Mouse (Mus musculus): ENCODE results near the gene Prmt8.

Prmt8 gene

DNA sequence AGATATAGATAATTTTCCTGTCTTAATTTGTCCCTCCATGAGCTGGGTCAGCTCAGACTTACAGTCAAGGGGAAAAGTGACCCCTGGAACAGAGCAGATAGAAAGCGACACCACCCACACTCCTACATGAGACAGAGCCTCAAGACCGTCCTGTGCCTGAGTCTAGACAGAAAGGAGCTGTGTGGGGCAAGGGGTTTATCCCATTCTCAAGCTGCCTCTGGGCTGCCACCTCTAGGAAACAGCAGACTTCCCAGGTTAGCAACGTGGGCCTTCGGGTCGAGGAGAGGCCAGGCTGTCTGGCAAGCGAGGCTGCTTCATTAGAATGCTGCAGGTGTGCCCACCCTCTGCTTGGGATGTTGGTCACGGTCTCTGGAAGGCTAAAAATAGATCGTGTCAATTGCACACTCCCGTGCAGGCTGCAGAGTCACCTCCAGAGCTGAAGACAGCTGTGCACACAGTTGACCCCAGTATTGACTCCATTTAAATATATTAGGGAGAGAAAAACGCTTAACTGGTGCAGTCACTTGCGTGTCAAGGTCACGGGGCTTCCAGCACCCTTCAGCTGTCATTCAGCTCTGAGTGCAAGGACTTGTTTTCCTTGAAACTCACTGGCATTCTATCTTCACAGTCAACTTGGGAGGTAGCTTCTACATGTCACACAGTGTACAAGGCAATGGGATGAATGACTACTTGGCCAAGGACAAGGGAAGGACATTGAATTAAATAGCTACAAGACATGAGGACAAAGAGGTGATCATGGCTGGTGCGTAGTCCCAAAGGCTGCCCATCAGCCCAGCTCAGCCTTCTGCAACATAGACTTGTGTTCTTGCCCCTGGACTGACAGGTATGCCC lies 33.9 kb downstream of the Prmt8 start:
- peak; percentile 12 for DNase-seq

DNA sequence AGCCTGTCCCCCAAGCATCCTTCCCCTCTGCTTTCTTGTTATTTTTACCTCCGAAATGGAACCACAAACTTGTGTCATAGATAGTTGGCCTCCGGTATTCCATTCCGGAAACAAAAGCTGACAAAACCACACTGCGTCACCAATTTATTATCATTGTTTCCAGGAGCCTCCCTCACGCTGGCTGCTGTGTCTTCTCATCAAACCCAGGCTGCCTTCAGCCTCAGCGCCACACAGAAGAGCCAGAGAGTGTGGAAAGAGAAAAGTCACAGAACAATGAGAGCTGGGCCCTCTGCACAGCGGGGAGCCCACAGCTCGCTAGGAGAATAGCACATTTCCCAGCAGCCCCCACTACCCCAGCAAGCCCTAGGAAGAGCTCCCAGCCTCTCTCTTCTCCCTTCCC lies 46.1 kb downstream of the Prmt8 start:
- DNase-seq: no peak

DNA sequence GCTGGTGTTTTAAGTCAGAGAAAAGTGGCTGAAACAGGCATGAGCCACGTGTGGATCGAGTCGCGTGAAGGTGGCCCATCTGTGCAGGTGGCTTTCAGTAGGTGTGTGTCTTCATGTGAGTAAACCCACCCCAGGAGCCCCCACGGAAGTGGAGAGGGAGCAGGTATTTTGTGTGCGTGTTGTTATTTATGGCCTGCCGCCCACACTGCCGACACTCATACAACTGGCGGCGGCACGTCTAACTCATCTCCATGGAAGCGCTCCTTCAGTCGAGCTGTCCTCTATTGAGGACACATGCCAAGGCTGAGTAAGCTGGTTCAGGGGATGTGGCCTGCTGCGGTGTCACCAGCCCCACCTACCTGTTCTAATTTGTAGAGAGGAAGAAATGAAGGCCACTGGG lies 49.4 kb downstream of the Prmt8 start:
- no peak for DNase-seq

DNA sequence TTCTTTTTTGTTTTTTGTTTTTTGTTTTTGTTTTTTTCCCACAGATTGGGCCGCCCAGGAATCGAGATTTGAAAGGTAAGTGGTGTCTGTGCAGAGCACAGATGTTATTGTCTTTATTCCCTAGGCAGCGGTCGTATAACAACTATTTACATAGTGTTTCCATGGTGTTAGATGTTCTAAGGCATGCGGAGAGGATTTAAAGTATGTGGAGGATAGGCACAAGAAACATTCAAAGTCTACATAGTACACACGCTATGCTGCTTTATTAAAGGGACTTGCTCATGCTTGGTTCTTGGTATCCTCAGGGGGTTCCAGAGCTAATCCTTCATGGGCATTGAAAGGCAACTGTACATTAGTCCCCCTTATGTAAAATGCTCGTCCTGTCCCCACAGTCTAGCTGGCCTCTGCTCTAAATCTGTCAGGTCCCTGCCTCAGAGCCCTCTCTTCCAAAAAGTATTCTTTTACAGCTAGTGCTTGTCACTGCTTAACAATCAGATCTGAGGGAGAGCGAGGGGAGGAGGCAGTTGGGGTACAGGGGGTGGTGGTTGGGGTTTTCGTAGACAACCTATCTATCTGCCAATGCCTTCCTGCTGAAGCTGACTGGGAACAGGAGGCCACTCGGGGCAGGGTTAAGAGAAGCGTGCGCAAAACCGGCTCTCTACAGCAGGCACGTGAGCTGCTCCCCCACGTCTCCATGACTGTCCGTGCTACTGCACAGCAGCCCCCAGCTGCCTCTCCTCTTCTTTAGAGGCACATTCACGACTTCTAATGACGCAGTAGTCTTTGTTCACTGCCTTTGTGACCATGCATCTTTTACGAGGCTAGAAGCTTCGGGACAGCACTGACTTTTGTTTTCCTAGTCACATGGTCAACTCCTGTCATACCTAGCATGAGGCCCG lies 51.8 kb downstream of the Prmt8 start:
- no peak for DNase-seq

DNA sequence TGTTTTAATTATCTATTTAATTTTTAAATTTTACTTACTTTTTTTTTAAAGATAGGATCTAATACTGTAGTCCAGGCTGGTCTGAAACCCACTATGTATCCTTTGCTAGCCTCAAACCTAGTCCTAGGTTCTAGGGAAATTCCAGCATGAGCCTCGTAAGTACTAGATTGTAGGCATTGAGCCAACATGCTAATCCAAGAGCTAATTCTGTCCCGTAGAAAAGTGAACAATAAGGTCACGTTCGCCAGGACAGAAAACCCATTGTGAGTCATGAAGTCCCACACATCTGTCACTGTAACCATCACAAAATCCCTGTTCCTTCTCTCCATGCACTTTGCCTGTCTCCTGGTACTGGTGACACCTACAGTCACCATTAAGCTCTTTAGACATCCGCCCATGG lies 53.8 kb downstream of the Prmt8 start:
- no peak for DNase-seq

DNA sequence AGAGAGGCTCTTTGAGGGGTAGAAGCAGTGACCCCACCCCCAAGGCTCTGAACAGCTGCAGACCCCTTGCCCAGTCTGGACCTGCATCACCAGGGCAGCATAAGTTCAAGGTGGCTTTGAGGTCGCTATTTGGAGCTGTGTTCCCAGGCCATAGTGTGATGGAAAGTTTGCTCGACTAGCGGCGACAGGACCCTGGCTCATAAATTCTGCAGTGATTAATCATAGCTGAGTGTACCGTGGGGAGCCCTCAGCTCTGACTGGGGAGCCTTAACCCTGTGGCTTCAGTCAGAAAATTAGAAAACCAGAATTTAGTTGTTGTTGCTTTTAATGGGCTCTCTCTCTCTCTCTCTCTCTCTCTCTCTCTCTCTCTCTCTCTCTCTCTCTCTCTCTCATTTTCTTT lies 54.4 kb downstream of the Prmt8 start:
- DNase-seq: no peak

DNA sequence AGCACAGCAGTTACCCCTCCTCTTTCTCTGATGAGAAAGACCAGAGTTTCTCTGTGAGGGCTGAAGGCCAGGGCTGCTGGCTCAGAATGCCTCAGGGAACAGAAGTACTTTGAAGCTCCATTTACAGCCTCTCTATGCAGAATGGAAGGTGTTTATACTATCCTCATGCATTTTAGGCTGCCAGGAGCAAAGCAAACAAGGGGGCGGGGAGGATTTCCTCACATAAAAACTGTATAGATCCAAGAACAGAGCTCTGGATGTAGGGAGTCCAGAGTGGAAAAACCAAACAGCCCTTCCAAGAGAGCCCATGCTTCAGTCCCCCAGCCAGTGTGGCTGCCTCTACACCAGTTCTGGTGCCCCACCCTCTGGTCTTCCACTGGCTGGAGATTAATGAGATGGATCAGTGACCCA lies 61.0 kb downstream of the Prmt8 start:
- DNase-seq: no peak

DNA sequence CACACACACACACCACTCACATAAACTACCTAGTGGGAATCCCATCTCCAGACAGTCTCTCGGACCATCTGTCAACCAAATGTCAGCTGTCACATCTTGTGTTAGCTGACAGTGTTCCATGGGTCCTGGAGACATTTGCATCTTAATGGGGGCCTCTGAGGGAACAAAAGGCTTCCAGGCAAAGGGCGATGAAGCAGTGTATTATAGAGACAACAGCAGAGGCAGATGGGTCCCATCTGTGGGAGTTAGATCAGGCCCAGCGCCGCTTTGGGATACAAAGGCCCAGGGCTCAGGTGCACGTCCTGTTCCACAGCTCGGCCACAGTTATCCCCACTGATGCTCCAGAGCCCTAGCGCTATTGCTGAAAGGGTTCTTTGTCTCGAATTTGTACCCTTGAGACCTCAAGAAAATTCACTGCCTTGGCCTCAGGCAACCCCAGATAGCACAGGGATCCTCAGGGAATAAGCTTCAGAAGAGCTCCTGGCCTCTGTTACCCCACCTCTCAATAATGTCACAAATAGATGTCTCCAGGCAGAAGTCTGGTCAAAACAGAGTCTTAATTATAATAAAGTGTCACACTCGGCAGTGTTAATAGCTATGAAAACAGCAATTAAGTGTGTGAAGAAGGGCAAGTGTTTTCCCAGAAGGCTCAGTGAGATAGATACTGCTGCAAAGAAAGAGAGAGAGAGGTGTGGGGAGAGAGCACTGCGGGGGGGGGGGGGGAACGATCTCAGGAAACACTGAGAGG lies 68.1 kb downstream of the Prmt8 start:
- no peak for DNase-seq

DNA sequence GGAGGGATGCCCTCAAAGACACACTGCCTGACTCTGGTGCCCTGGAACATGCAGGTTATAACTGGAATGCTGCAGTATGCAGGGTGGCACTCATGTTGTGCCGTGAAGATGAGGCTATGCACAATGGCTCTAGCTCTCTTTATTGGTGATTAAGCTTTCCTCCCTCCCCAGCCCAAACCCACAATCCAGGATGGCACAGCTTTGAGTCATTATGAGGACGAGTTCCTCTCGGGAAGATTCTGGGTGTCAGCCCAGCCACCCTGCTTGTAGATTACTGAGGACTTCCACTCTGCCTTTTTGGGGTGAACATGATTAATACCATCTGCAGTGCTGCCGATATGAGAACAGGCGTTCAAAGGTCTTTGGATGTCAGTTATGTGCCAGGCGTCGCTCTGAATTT lies 75.6 kb downstream of the Prmt8 start:
- DNase-seq: no peak

DNA sequence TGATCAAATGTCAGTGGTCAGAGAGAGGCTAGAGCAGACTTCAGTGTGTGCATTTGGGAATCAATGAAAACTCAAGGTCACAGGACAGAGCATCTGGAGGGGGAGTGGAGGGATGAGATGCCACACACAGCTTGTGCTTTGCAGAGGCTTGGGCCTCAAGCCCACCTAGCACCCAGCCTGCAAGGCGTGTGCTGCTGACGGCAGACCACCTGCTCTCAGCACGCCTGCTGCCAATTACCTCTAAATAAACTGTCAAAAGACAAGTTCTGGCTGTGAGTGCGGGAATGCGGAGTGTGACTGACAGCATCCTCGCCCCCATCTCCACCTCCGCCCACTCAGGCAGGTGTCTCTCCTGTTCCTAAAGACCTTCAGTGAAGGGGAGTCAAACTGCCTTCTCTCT lies 77.0 kb downstream of the Prmt8 start:
- no peak for DNase-seq

DNA sequence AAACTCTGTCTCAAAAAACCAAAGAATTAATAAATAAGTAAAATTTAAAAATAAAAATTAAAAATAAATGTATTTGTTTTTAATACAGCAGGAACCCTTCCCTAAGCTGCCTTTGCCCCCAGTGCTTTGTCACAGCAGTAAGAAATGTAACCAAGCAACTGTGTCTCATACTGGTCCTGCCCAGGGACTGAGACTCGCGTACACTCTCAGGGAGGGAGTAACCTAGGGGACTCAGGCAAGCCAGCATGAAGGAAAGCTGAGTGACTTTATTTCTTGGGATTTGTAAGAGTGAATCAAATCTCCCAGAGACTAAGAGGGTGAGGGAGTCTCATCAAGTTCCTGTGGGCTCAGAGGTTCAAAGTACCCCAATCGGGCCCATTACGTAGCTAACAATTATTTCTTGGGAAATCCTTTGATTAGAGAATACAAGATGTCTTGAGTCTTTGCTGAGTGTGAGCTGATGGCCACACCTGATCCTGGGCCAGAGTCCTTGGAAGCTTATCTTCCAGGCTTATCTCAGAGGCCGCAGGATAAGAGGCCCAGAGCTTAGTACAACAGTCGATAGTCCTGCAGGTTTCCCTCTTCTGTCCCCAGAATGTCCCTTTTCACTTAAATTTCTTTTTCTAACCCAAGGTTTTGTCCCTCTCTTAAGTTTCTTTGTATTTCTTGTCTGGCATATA lies 82.0 kb downstream of the Prmt8 start:
- no peak for DNase-seq

DNA sequence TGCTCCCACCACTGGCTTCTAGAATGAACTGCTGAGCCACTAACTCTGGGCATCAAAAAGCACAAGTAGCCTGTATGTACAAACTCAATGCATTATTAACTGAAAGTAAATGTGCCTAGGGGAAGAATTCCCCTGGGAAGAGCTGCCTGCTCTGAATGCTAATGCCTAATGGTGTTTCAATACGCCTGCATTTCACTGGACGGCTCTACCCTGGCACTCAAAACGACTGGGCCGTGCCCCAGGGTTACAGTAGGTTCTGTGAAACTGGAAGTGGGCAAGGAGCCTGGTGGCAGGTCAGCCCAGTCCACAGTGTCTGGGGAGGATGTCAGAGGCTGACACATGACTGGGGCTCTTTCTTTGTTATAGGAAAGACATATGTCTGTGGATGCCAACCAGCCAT lies 84.3 kb downstream of the Prmt8 start:
- no peak for DNase-seq

DNA sequence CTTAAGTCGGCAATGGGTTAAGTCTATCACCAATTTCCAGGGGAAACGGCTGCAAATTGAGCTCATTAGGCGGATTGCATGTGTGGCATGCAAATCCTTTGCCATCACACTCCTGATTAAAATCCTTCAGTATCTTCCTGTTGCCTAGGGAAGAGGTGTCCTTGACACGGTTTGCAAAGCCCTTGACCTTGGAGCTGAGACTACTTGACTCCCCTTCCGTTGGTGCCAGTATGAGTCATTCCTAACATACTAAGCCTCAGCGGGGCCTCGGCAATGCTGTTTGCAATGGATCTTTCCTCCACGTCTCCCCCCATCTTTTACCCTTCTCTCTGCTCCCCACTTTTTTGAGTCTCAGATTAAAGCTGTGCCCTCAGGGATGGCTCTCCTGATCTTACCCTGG lies 85.7 kb downstream of the Prmt8 start:
- no peak for DNase-seq

DNA sequence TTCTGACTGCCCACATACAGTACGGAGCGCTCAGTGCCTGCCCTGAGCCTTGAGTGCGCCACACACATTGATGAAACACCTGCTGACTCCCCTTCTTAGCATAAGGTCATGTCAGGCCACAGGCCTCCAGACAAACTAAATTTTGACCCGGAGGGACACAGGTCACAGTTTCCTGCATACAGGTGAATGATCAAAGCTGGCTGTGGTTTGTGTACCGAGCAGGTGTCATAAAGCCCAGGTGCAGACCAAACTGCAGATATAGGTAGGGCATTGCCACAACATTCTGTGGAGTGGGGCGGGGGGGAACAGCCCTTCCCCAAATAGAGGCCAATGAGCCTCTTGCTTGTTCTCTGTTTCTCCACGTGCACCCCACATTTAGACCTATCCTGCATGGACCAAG lies 88.5 kb downstream of the Prmt8 start:
- no peak for DNase-seq

DNA sequence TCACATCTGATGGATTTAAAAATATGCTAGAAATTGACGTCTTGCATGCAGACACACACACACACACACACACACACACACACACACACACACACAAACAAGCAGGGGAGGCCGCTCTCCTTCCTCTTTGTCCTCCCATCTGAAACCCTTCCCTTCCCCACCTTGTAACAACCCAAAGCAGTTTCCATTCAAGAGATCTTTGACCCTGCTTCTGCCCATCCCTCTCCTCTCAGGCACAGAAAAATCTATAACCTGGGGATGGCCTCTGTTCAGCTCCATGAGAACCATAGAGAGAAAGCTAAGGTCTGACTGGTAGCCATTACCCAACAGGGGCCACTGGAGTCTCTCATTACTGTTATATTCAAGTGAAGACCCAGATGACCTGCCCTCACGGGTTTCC lies 90.3 kb downstream of the Prmt8 start:
- DNase-seq: no peak

DNA sequence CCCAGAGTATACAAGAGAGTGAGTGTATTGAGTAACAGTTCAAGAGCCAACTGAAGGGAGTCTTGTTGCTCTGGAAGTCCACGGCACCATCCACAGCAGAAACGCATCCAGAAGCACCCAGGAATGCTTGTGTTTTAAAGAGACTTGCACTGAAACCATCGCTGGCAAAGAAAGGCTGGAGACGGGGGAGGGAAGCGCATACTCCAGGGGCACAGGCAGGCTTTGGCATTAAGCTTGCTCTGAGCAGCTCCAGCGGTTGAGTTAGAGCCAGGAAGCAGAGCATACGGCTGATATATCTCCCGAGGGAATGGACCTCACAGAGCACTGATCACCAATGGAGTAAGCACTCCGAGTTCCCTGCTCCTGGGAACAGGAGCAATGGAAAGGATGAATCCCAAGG lies 91.0 kb downstream of the Prmt8 start:
- no peak for DNase-seq

DNA sequence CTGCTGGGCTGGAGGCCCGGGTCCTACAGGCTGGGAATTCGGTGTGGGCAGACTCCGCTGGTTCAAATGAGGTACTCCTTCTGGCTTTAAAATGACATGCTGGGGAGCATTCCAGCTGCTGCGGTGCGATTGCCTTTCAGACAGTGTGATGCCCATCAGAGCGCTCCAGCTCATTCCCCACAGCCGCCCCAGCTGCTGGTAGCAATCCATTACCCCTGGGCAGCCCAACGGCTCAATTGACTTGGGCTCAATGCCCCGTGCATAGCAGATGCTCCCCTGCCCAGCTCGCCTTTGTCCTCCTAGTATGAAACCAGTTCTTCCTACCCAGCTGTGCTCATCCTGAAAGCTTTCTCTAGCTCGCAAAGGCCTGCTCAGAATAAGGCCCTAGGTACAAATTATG lies 92.4 kb downstream of the Prmt8 start:
- DNase-seq: no peak

DNA sequence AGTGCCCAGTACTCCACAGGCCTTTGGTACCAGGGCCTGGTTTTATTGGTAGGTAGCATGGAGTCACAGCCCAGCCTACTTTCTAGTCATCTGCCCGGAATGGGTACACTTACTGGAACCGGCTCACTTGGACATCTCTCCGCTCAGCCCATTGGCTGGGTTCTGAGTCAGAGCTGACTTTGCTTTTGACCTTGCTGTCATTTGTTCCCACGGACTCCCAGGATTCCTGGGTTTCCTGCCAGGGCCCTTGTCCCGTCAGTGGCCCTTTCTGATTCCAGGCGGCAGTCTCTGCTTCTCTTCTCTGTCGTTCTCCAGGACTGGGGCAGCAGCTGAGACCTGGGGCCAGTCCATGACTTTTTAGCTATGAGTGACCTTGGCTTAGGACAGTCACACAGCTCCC lies 97.2 kb downstream of the Prmt8 start:
- DNase-seq: no peak

DNA sequence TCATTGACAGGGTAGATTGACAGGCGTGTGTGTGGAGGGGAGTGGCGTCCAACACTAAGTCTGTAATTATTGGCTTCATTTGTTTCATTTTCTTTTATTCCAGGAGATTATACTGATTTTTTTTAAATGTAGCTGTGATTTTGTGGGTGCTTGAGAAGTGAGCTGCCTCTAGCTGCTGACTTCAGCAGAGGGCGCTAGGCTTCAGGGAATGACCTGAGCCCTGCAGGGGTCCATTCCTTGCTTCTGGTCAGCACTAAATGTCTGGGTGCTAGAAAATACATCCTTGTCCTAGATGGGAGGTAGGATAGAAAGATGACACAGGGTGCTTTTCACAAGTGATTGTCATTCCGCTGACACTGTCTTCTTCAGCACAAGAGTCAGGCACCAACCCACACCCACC lies 99.2 kb downstream of the Prmt8 start:
- DNase-seq: no peak

DNA sequence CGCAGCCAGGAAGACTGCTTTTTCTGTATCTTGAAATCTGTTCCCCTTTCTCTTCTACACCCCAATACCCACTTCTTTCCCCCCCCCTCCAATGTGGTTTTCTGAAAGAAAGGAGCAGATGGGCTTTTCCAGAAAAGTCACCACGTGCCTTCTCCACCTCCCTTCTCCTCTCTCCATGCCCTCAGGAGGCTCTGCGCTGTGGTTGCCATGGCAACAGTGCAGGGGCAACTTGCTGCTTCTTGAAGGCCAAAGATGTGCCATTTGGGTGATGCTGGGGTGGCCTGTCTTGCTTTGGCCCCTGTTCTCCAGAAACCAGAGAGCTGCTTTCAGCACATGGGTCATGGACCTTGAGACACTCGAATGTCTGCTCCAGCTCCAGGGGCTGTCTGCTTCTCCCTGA lies 100.0 kb downstream of the Prmt8 start:
- no peak for DNase-seq

DNA sequence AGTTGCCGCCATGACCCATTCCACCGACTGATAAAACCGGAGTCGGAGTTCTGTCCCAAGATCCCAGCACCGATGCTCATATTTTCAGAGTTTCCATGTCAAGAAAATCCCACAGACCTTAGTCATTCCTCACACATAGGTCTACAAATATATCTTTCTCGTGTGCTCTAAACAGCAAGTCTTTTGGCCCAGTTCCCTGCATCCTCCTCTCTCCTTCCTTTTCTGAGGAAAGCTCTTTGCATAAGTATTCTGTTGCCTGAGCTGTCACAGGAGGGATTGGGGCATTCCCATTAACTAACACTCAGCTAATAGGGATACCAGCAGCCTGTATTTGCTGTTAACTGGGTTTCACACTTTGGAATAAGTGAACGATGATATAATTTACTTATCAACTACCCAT lies 106.0 kb downstream of the Prmt8 start:
- DNase-seq: no peak

DNA sequence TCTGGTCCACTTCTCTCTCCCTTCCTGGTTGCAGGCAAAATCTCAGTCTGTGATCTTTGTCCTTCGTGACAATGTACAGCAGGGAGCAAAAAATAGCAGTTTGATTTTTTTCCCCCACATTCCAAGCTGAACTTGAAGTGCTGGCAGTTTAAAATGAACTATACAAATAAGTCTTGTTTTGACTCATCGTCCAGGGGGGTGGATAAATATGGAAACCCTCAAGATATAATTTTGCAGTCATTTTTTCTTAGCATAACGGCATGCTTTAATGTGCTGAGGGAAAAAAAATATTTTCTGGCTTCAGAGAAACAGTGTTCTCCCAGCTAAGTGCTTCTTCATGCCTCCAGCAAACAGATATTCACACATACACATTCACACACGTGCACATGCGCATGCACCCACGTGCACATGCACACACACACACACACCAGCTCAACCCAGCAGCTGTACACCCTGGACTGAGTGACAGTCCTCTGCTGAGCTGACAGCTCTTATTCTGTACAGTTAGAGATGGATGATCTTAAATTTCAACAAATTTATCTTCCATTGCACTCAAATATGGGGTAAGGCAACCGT lies 107.5 kb downstream of the Prmt8 start:
- no peak for DNase-seq

DNA sequence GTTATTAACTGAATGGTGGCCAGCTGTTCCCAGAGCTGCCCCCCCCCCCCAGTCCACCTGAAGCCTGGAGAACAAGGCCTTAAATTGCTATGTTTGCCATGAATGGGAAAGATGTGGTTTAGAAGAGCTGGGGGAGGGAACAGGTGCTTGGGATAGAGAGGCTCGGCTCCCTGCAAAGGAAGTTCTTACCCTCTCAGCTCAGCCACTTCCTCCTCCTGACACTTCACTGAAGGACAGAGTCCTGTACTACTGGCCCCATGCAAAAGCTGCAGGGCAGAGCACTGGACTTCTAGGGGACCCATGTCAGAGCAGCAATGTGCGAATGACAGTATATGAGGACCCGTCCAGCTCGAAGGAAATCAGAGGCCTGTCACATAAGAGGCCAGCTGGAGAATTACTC lies 109.3 kb downstream of the Prmt8 start:
- DNase-seq: no peak
